Mouse (Mus musculus) hematopoietic stem cell, adult 5-6 weeks (primary cell): ENCODE results near the gene St7. TPM values are rescaled to one million over a fixed set of nuclear protein-coding genes. Genes with fewer than 3 reads are reported as not detected.

Source experiments
- ATAC-seq, 2 experiments: fragments of 125-278 bp in 1 of 2; replicated peaks in 1 of 2; 2 replicates each; pipeline ENCODE4 v1.8.0; 2016 to 2017; ENCODE audit warnings: inconsistent platforms in 2 of 2, mild to moderate bottlenecking in 2 of 2, moderate number of reproducible peaks in 2 of 2, low read depth in 1 of 2, moderate TSS enrichment in 1 of 2; ENCODE audit not compliant: low FRiP score in 2 of 2, poor library complexity in 2 of 2, severe bottlenecking in 2 of 2, insufficient read depth in 1 of 2, low TSS enrichment in 1 of 2
- total RNA-seq: library from RNA; stranded (forward); fragments of 172-1452, 232-1000 nt; gene quantifications from 2 replicates; pipeline ENCODE4 v1.2.3, GENCODE M21; 2017

St7 gene
- total RNA-seq, 1 experiment from 2014 or later = 42.1 TPM

DNA sequence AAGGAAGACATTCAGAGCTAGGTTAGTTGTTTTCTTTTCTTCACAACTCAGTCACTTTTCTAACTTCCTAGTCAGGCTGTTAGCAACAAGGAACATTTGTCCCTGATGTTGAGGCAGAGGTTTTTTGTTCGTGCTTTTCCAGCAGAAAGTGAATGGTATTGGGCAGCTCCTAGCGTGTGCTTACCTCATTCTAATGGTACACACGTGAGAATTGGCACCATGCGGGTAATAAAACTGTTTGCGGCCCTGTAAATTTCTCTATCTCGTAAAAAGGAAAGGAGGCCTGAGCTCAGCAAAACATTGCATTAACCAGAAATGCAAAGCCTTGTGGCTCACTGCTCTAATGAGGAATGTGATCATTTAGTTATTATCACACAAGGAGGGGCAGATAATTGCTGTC is 143.0 kb downstream of the St7 start:
- ATAC-seq = no peak

DNA sequence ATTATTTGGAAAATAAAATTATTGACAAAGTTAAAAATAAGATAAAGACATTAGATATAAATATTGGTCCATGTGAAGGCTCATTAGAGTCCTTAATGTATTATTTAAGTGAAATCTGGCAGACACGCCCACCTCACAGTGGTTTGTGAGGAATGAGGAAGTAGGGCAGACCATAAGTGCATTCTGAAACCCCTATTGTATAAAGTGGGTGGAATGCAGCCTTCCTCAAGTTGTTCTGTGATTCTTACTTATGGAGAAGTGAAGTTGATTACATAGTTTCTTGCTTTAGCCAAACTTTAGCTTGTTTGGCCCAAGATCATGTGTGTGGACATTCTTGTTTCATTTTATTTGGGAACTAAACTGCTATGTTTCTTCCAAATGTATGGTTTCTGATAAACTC is 144.9 kb downstream of the St7 start:
- ATAC-seq = peak; percentile 91 to 95

DNA sequence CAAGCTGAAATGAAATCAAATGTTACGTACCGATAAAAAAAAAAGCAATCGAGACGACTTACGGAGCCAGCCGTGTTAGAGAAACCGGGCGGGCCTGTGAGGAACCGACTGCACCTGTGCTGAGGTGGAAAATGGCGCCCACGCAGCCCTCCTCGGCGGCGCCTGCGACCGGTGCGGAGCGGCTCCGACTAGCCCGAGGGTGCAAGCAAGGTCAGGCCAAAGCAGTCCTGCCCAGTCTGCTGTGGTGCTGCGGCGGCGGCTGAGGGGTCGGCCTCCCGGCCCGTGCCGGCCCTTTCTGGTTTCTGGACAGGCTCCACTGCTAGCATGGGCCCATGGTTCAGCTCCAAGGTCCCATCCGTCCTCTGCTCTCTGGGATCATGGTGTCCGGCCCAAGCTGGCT is 147.7 kb downstream of the St7 start:
- no peak for ATAC-seq

DNA sequence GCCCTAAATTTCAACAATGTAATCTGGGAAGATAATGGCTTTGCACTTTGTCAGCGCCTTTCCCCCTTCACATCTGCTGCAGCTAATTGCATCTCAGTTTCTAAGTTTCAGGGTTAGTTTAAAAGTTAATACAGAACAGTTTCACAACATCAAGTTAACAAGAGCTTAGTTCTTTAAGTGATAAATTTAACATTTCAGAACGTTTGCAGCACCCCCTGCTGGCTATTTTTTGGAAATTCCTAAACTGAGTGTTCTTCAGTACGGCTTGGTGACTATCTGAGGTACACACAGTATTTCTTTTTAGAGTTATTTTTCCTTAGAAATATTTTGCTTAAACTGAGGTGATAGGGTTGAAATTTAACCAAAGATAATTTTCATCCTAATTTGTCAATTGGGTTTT is 150.0 kb downstream of the St7 start:
- ATAC-seq = no peak

- ATAC-seq = no peak
Observed at GRCm38 (mm10) chr6:17851316-17851715, 158.6 kb downstream of the St7 start.

- no peak for ATAC-seq
Observed at GRCm38 (mm10) chr6:17853587-17854274, 161.0 kb downstream of the St7 start.

DNA sequence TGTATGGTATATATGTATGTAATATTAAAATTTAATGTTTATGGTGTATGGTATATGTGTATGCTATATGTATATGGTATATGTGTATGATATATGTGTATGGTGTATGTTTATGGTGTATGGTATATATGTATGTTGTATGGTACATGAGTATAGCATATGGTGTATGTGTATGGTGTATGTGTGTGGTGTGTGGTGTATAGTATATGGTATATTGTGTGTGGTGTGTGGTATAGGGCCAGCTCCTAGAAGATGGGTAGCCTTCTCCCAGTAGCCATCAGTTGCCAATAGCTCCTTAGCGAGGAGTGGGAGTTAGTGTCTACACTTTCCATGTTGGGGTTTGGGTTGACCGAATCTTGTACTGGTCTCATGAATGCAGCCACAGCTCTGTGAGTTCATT is 162.9 kb downstream of the St7 start:
- ATAC-seq = no peak

DNA sequence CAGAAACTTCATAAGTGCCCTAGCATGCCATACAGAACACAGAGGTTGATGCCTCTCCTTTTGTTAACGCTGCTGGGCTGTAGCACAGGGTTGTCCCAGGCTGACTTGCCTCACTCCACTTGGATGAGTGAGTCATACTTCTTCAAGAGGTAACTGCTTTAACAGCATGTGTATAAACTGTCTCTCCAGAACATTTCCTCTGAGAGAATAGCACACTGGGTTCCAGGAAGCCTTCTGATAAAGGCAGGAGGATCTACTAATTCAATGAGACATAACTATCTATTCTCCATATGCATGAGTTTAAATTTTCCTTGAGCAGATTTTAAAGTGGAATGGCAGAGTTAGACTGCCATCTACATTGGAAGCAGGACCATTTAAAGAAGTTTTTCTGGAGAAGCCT is 166.8 kb downstream of the St7 start:
- no peak for ATAC-seq

DNA sequence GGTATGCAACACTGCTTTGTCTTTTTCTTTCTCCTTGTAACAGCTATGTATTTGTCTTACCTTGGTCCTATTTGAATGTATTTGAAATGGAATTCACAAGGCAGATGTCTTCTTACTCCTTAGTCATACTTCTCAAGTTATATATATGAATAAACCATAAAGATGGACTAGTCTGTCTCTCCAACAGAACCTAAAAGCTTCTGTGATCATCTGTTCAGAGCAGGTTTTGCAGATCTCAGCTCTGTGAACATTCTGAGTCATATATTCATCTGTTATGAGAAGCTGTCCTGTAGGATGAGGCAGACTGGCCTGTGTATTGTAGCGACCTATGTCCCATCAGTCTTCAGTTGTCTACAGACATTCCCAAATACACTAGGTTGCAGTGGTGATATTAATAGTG is 167.7 kb downstream of the St7 start:
- no peak for ATAC-seq

- ATAC-seq = no peak
Observed at GRCm38 (mm10) chr6:17867796-17868195, 175.1 kb downstream of the St7 start.

DNA sequence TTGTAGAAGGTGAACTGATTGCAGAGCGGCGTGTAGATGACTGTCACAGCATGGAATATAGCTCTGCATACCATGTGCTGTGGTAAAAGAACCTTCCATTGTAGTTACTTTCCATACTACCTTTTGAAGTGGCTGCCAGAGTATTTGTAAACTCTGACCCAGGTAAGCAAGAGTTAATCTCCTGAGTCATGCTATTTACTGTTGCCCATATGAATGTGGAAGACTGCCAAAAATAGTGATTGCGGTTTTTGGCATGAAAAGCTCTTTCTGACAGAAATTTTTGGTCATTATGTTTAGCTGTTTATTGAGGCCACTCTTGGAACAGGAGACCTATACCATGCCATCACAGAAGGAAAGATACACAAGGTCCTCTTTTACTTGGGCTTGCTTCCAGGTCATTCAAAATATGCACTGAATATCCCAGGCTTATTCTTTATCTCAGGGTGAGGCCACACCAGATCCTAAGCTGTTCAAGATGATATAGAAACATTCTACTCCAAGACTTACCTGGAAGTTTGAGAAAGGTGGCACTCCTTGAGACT is 179.2 kb downstream of the St7 start:
- ATAC-seq = no peak

DNA sequence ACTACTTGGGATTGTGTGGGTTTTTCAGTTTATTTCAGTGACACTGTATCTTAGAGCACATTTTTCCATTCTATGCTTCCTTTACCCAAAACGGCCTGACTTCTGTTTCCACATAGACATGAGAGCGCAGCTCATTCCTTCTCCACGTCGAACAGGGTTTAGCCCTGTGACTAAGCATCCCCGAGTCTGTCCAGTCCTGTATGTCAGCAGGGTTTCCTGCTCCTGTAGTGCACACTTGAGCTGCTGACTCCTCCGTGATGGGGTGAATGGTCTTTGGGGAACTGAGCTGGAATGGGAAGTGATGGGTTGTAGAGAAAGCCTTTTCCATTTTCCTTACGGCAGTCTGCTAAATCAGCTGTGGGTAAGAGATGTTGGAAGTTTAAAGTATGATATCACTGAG is 182.9 kb downstream of the St7 start:
- no peak for ATAC-seq

GRCm38 (mm10) chr6:17876023-17876613 is 183.4 kb downstream of the St7 start:
- no peak for ATAC-seq

GRCm38 (mm10) chr6:17876670-17877179 is 184.0 kb downstream of the St7 start:
- no peak for ATAC-seq

- ATAC-seq = no peak
Observed at GRCm38 (mm10) chr6:17882943-17883342, 190.2 kb downstream of the St7 start.

DNA sequence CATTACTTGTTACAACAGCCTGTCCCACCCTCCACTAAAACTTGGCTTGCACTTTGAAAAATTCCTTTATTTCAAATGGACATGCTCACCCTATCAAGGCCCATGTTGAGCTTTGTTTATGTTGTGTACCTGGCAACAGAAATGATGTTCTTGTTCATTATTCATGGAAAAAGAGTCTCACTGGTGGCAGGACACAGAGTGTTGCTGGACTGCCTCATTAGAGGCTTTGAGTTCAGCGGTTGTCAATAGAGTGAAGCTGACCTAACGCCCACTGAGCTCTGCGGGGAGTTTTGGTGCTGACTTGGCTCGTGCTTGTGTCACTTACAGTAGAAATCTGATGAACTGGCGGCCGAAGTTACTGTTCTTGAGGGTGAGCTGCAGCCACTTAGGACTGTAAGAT is 195.0 kb downstream of the St7 start:
- no peak for ATAC-seq

GRCm38 (mm10) chr6:17895562-17895961 is 202.8 kb downstream of the St7 start:
- ATAC-seq = peak in 1 of 2 experiments; percentile 32; a peak in 1 of 4 replicates

DNA sequence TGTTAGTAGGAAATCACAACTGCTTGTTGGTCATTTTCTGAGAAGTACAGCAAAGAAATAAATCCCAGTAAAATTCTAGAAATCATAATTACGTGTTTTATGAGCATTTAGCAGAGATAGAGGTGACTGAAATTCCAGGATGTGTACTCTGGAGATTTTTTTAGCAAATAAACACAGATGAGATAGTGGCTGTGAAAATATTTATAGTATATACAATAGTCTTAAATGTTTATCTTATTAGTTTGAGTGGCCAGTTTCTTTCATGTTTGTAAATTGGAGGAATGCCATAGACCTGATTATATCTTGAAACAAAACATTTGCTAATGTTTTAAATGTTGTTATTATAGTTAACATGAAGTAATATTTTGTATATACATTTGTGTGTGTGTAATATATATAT is 205.8 kb downstream of the St7 start:
- no peak for ATAC-seq

GRCm38 (mm10) chr6:17903355-17903754 is 210.6 kb downstream of the St7 start:
- no peak for ATAC-seq
